Mouse (Mus musculus): ENCODE measurements around the gene H2afb2.

H2afb2 gene

GRCm38 (mm10) chrX:116680878-116681277 lies at the start of gene H2afb2:
TSS of gene H2afb2 (plus strand) at chrX:116681178.
- no peak for DNase-seq

Data from lung, postnatal 14 days (tissue).